Mouse (Mus musculus): ENCODE measurements around the gene Gsto1. TPM values are rescaled to one million over a fixed set of nuclear protein-coding genes. Genes with fewer than 3 reads are reported as not detected.

The Gsto1 gene
- polyA plus RNA-seq (2015; fragmentation: Nextera tagmentation; extraction: Ambion mirVana) = 85.2 and 89.5 TPM in 2 replicates

DNA sequence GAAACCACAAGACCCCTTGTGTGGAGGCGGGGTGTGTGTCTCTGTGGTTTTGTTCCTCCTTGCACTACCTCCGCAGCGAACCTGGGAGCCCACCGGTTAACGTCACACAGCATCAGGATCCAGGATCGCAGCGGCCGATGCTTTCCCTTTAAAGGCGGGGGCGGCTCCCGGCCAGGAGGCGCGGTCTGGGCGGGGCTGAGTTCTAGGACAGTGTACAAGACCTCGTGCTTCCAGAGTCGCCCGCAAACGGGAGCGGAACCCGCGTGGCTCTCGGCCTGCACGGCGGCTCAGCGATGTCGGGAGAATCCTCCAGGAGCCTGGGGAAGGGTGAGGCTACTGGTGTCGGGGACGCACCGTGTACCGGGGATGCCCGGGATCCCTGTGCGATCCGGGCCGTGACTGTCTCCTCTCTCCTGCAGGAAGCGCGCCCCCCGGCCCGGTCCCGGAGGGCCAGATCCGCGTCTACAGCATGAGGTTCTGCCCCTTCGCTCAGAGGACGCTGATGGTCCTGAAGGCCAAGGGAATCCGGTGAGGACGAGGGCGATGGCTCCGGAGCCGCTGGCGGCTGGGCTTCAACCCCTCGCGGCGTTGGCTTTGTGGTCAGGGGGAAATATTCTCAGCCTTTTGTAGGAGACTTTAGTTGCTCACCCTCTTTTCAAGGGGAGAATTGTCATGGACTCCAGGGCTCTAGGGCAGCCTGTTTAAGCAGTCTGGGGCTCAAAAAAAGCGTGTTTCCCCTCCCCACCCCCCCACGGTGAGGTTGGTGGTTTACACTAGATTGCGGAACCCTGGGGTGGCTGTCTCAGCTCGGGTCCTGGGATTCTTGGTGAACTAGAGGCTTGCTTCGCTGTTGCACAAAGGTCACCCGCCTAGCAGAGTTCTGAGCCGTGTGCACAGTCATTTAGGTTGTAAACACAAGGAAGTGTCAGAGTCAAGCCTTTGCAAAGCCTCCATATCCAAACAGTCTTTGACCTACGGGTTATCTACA lies at the start of gene Gsto1:
Gene Gsto1, plus strand, starts transcription at position 175 of the 988 bp plus-strand sequence.
- Histone ChIP-seq H3K4me2 (peak within 1 kb of the TSS; percentile 95), H3K27me3 (replicated peaks) (0 out of 2 replicates have a peak, but pooled peaks cover 4% of the 10 kb centered on the region), H3K4me1 (peaks cover 19% of the 10 kb centered on the region), H3K9ac (peak within 1 kb of the TSS; percentile 88), H3K4me3 (peak within 1 kb of the TSS; percentile 75), H3K27ac (replicated peaks) (peak within 1 kb of the TSS; percentile 60), H3K9me3 (no peaks in the 10 kb centered on the region), H3K36me3 (peaks cover 20% of the 10 kb centered on the region)
- WGBS = under 1% methylated on average over 60 of the region's 60 CpGs
- ATAC-seq (ENCODE audit: extremely low read depth, insufficient number of reproducible peaks, low FRiP score, low TSS enrichment) = peak; percentile 86

DNA sequence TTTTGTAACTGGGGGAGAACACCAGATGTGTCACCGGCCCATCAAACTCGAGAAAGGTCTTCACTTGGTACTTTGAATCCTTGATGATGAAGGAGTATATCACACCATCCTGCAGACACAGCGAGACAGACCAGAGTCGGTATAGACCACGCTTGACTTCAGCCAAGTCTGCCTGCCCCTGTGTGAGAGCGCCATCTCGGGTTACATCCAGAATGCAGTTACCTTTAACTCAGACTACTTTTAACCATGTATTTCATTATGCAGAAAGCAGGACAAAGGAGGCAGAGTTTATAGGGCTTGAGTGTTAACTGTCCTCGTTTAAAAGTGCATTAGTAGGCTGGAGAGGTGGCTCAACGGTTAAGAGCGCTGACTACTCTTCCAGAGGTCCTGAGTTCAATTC lies 42.7 kb upstream of the Gsto1 start:
- WGBS = 71% methylated on average over 10 of the region's 10 CpGs
- Histone ChIP-seq H3K4me1 (no peaks in the 10 kb centered on the region), H3K36me3 (no peaks in the 10 kb centered on the region), H3K27me3 (replicated peaks) (no peaks in the 10 kb centered on the region), H3K4me3 (no peak overlapping the region), H3K9ac (no peak overlapping the region), H3K4me2 (no peak overlapping the region), H3K9me3 (no peaks in the 10 kb centered on the region), H3K27ac (replicated peaks) (no peak overlapping the region)
- no peak for ATAC-seq (ENCODE audit: extremely low read depth, insufficient number of reproducible peaks, low FRiP score, low TSS enrichment)

DNA sequence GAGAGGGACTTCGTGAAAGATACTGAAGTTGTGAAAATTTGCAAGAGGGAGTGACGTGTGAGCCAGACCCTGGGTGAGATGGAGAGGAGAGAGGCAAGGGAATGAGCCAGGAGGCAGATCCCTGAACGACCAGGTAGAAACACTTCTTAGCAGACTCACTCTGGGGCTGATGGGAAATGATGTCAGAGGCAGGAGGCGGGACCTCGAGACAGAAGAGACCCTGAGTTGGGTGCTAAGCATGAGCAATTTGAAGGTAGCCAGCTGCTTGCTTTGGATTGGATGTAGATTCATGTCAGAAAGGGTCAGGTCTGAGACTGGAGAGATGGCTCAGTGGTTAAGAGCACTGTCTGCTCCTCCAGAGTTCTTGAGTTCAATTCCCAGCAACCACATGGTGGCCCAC lies 40.0 kb upstream of the Gsto1 start:
- Histone ChIP-seq H3K27me3 (replicated peaks) (no peaks in the 10 kb centered on the region), H3K4me1 (no peaks in the 10 kb centered on the region), H3K4me3 (no peak overlapping the region), H3K4me2 (no peak overlapping the region), H3K9ac (no peak overlapping the region), H3K27ac (replicated peaks) (no peak overlapping the region), H3K9me3 (no peaks in the 10 kb centered on the region), H3K36me3 (no peaks in the 10 kb centered on the region)
- ATAC-seq (ENCODE audit: extremely low read depth, insufficient number of reproducible peaks, low FRiP score, low TSS enrichment) = no peak
- 86% methylated on average over 5 of the region's 5 CpGs for WGBS

DNA sequence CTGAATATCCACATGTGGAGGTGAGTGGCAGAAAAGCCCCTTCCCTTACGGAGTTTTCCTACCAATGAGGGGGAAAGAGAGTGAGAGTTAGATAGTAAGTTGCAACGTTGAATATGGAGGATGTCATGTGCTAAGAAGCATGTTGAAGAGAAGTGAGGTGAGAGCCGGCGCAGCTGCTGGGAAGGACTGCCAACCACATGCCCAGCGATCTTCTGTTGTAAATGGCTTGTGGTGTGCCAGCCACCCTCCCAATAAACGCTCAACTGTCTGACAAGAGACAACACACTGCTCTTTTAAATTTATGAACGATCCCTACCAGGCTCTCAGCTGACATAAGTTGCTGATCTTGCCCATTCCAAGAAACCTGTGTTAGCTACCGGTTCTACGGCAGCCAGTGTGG lies 37.1 kb upstream of the Gsto1 start:
- H3K4me2 ChIP-seq = no peak overlapping the region
- WGBS = 77% methylated on average over 9 of the region's 9 CpGs
- H3K27ac ChIP-seq (replicated peaks) = no peak overlapping the region

DNA sequence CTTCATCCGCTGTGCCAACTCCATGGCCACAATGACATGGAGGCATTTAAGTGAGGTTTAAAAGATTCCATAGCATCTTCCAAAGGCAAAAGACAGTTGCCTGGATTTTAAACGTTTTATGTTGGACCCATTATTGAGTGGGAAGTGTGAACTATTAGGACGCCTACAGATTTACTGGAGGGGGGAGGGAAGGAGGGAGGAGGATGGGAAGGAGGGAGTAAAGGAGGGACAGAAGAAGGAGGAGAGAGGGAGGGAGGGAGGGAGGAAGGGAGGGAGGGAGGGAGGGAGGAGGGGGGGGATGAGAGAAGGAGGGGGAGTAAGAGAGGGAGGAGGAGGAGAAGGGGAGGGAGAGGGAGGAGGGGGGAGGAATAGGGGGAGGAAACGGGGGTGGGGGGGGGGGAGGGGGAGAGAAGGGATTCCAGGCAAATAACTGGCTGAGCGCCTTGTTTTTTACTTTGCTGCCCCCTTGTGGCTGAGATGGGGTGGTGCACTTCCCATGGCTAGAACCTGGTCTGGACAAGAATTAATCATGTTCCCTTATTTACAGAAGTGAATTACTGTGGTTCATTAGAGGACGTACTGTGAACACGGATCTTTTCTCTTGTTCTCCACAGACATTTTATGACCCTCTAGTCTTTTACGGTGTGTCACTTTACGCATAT lies 33.8 kb upstream of the Gsto1 start:
- Histone ChIP-seq H3K9ac (no peak overlapping the region), H3K36me3 (no peaks in the 10 kb centered on the region), H3K9me3 (no peaks in the 10 kb centered on the region), H3K4me3 (no peak overlapping the region), H3K27ac (replicated peaks) (no peak overlapping the region), H3K4me2 (no peak overlapping the region), H3K4me1 (peaks cover 3% of the 10 kb centered on the region; the same call in 1 of the 2 replicates), H3K27me3 (replicated peaks) (peaks cover 16% of the 10 kb centered on the region)
- WGBS = 18% methylated on average over 9 of the region's 9 CpGs
- ATAC-seq (ENCODE audit: extremely low read depth, insufficient number of reproducible peaks, low FRiP score, low TSS enrichment) = no peak

More for the DNA sequence above, 37.1 kb upstream of the Gsto1 start:
- peaks cover 3% of the 10 kb centered on the region; the same call in 1 of the 2 replicates for H3K4me1 ChIP-seq
- no peak overlapping the region for H3K9ac ChIP-seq
- no peak for ATAC-seq (ENCODE audit: extremely low read depth, insufficient number of reproducible peaks, low FRiP score, low TSS enrichment)
- H3K9me3 ChIP-seq = no peaks in the 10 kb centered on the region
- peaks cover 6% of the 10 kb centered on the region for H3K27me3 ChIP-seq (replicated peaks)
- no peak overlapping the region for H3K4me3 ChIP-seq
- H3K36me3 ChIP-seq = no peaks in the 10 kb centered on the region

DNA sequence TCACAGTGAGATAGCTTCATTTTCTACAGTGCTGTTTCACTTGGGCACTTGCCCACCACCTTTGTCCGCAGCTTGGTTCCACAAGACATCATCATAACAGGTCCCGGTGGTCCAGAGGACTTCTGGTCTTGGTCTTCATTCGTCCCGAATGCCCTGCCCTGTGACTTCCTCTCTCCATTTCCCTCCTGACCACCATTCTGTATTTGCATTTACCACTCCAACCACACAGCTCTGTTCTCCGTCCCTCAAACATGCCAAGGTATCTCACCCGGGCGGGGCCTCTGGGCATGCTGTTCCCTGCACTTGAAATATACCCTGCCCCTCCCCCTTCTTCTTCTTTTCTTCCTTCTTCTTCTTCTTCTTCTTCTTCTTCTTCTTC lies 33.3 kb upstream of the Gsto1 start:
- 42% methylated on average over 7 of the region's 7 CpGs for WGBS
- H3K4me1 ChIP-seq = peaks cover 3% of the 10 kb centered on the region; the same call in 1 of the 2 replicates
- H3K27me3 ChIP-seq (replicated peaks) = peaks cover 16% of the 10 kb centered on the region
- H3K9ac ChIP-seq = no peak overlapping the region
- no peak for ATAC-seq (ENCODE audit: extremely low read depth, insufficient number of reproducible peaks, low FRiP score, low TSS enrichment)
- no peak overlapping the region for H3K4me2 ChIP-seq
- no peak overlapping the region for H3K27ac ChIP-seq (replicated peaks)
- H3K36me3 ChIP-seq = no peaks in the 10 kb centered on the region
- no peak overlapping the region for H3K4me3 ChIP-seq
- no peaks in the 10 kb centered on the region for H3K9me3 ChIP-seq

DNA sequence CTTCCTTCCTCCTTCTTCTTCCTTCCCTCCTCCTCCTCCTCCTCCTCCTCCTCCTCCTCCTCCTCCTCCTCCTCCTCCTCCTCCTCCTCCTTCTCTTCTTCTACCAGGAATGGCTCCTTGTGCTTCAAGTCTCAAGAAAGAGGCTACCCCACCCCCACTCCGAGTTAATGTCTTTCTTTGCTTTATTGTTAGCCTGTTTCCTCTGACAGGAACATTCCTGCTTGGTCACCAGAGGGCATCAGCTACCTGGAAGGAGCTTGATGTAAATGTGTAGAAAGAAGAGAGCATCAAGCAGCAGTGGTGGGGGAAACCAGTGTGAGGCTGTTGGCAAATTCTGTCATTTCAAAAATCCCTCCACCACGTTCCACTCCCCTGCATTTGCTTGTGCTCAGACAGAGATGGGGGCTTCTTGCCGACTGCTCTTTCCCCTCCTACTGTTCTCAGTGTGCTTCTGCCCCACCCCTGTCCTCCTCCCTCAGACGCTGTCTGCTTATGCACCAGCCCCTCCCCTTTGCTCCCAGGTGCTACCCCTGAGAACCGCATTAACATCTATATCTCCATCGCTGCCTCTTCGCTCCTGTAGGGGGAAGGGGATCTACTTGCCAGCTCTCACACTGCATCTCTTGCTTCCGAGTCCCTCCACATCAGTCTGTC lies 32.5 kb upstream of the Gsto1 start:
- no peaks in the 10 kb centered on the region for H3K36me3 ChIP-seq
- WGBS = 16% methylated on average over 8 of the region's 8 CpGs
- H3K27ac ChIP-seq (replicated peaks) = no peak overlapping the region
- peaks cover 16% of the 10 kb centered on the region for H3K27me3 ChIP-seq (replicated peaks)
- no peak overlapping the region for H3K4me3 ChIP-seq
- H3K4me1 ChIP-seq = peaks cover 3% of the 10 kb centered on the region; the same call in 1 of the 2 replicates
- no peaks in the 10 kb centered on the region for H3K9me3 ChIP-seq
- no peak overlapping the region for H3K4me2 ChIP-seq
- no peak for ATAC-seq (ENCODE audit: extremely low read depth, insufficient number of reproducible peaks, low FRiP score, low TSS enrichment)
- no peak overlapping the region for H3K9ac ChIP-seq

DNA sequence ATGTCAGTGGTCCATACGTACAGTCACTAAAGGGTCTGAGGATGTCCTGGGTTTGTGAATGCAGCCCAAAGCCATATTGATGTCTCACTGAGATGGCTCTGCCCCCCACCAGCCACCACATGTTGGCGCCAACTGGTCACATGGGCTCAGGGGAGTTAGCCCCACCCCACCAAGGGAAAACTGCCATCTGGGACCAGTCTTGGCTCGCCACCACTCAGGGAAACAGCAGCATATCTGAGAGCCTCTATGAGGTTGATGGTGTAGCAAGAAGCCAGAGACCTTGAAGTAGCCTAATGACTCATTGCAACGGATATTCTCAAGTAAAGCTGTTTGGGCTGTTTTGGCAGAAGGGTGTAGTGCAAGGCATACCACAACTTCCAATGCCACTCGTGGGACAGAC lies 30.7 kb upstream of the Gsto1 start:
- 69% methylated on average over 5 of the region's 5 CpGs for WGBS
- Histone ChIP-seq H3K9me3 (no peaks in the 10 kb centered on the region), H3K36me3 (no peaks in the 10 kb centered on the region), H3K4me1 (peaks cover 3% of the 10 kb centered on the region; the same call in 1 of the 2 replicates), H3K4me2 (no peak overlapping the region), H3K4me3 (no peak overlapping the region), H3K27ac (replicated peaks) (no peak overlapping the region), H3K9ac (no peak overlapping the region), H3K27me3 (replicated peaks) (peaks cover 16% of the 10 kb centered on the region)
- ATAC-seq (ENCODE audit: extremely low read depth, insufficient number of reproducible peaks, low FRiP score, low TSS enrichment) = no peak

DNA sequence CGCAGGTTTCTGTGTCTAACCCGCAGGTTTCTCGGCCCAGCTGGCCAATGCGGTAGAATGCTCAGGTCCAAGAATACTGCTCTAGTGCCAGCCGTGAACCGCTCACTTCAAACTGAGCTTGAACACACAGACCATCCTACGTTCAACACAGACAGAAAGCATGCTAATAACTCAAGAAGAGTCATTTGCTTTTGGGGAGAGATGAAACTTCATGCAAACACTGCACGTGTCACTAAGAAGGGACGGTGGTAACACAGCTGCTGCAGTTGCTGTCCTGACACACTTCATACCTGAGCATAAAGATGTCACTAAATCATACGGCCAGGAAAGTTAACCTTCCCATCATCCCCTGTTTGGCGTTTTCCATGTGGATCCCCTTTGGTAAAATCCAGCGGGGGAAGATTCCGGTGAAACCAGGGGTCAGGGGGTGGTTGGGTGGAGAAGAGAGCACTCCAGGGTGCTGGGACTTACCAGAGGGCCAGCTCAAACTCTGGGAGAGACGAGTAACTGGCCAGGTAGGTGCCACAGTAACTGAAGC lies 24.8 kb upstream of the Gsto1 start:
- H3K9ac ChIP-seq = no peak overlapping the region
- H3K27ac ChIP-seq (replicated peaks) = no peak overlapping the region
- H3K4me1 ChIP-seq = no peaks in the 10 kb centered on the region
- no peaks in the 10 kb centered on the region for H3K36me3 ChIP-seq
- H3K9me3 ChIP-seq = no peaks in the 10 kb centered on the region
- no peak overlapping the region for H3K4me3 ChIP-seq
- H3K4me2 ChIP-seq = no peak overlapping the region
- no peak for ATAC-seq (ENCODE audit: extremely low read depth, insufficient number of reproducible peaks, low FRiP score, low TSS enrichment)
- WGBS = 81% methylated on average over 14 of the region's 14 CpGs
- no peaks in the 10 kb centered on the region for H3K27me3 ChIP-seq (replicated peaks)

DNA sequence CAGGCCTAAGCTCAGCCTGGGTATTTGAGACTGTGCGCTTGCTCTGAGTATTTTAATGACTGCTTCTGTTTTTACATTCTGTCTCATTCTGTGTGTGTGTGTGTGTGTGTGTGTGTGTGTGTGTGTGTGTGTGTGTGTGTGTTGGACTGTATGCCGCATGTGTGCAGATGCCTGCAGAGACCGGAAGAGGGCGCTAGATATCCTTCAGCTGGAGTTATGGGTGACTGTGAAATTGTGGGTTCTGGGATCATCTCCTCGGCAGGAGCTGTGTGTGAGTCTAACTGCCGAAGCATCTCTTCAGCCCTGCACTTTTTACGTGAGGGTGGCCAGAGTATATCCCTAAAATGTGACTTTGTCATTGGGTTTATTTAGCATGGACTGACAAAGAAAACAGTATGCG lies 23.7 kb upstream of the Gsto1 start:
- WGBS = 92% methylated on average over 8 of the region's 8 CpGs
- H3K27me3 ChIP-seq (replicated peaks) = peaks cover 8% of the 10 kb centered on the region
- no peak overlapping the region for H3K9ac ChIP-seq
- no peaks in the 10 kb centered on the region for H3K9me3 ChIP-seq
- no peaks in the 10 kb centered on the region for H3K4me1 ChIP-seq
- no peak for ATAC-seq (ENCODE audit: extremely low read depth, insufficient number of reproducible peaks, low FRiP score, low TSS enrichment)
- no peaks in the 10 kb centered on the region for H3K36me3 ChIP-seq
- H3K27ac ChIP-seq (replicated peaks) = no peak overlapping the region
- H3K4me3 ChIP-seq = no peak overlapping the region
- no peak overlapping the region for H3K4me2 ChIP-seq

DNA sequence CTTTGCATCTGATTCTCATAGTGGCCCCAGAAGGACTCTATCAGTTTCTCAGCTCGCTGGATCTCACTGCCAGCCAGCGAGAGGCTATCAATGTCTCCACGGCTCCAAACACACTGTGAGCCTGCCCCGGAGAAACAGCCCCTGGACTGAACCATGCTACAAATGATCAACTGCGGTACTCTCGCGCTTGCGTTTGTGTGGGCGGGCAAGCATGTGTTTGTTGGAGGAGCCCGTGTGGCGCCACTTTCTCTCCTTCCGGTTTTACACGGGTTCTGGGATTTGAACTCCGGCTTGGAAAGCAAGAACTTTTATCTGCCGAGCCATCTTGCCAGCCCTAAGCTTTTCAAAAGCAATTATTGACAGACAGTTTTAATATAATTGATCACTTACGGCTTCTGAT lies 22.5 kb upstream of the Gsto1 start:
- Histone ChIP-seq H3K4me1 (peaks cover under 1% of the 10 kb centered on the region; the same call in 1 of the 2 replicates), H3K36me3 (no peaks in the 10 kb centered on the region), H3K9me3 (no peaks in the 10 kb centered on the region), H3K27ac (replicated peaks) (no peak overlapping the region), H3K4me3 (no peak overlapping the region), H3K27me3 (replicated peaks) (peaks cover 20% of the 10 kb centered on the region), H3K4me2 (no peak overlapping the region), H3K9ac (no peak overlapping the region)
- WGBS = 69% methylated on average over 16 of the region's 16 CpGs
- no peak for ATAC-seq (ENCODE audit: extremely low read depth, insufficient number of reproducible peaks, low FRiP score, low TSS enrichment)
